Mouse (Mus musculus): ENCODE data around the gene Stat3.

The Stat3 gene

DNA sequence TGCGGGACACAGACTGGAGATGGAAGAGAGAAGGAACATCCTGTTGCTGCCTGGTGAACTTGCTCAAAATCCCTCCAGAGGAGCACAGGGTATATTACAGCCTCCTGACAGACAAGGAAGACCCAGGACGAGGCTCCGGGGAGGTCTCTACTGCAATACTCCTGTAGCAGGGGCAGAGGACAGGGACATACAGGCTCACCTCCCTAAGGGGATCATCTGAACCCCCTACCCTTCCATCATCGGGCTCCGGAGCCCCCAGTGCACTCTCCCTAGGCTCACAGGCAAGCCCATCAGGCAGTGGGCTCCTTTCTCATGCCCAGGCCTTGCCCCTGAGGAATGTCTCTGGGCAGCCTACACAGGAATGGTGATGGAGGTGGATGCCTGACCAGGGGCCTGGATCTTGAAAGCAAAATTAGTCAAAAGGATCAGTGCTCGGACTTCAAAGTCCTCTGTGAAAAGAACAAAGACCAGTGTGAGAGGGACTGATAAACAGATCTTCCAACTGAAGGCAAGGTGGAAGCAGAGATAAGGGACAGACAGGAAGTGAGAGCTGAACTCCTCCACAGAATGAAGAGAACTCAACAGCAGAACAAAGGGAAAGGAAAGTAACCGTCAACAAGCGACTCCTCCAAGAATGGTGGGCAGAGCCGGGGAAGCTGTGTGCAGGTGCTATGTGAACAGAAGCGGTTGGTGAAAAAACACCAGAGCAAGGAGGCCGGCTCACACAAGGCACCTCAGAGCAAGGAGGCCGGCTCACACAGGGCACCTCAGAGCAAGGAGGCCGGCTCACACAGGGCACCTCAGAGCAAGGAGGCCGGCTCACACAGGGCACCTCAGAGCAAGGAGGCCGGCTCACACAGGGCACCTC, 47.9 kb downstream of the Stat3 start:
- no peak for DNase-seq (ENCODE audit: low spot score in 2 of 2)

DNA sequence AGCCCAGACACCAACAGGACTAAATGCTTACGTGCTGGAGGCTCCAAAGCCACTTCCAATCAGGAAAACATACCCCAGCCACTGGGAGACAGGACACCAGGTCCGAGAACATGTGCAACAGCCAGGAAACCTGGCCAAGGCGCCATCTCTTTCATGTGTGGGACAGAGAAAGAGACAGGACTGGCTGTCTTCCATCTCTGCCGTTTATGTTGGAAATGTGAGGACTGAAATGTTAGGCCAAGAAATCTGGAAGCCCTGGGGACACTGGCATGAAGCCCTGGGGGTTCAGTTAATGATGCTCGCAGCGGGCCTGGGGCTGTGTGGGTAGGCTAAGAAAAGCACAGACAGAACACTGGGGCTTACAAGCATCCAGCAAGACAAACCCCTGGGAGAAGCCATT, 48.9 kb downstream of the Stat3 start:
- no peak for DNase-seq (ENCODE audit: low spot score in 2 of 2)

DNA sequence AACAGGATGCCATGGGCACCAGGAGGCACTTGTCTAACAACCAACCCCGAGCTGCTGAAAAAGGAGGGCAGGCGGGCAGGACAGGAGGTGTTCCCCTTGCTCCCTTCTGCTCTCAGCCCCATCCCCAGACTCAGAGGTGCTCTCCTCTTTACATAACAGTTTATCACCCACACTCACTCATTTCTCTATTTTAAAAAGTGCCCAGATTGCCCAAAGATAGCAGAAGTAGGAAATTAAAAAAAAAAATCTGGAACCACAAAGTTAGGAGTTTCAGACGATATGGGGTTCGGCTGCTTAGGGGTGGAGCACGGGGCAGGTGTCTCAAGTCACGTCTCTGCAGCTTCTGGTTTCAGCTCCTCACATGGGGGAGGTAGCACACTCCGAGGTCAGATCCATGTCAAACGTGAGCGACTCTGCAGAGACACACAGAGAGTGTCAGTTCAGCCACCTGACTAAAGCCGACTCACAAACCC, 51.0 kb downstream of the Stat3 start:
- DNase-seq (ENCODE audit: low spot score in 2 of 2) = no peak

DNA sequence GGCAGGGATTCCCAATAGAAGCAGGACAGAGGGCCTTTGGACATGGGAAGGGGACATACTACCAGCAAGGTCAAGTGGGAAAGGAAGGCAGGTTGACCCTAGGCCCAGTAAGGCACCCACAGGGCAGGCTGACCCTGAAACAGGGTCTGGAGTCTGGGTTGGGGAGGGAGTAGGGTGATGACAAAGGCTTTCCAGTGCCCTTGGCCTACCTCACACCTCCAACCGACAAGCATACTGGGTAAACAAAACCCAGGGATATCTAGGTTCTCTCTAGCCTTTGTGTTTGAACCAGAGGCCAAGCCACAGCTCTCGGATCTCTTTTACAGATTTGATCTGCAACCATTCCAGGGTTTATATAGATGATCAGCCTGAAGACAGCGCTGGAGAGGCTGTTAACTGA, 51.6 kb downstream of the Stat3 start:
- no peak for DNase-seq (ENCODE audit: low spot score in 2 of 2)

DNA sequence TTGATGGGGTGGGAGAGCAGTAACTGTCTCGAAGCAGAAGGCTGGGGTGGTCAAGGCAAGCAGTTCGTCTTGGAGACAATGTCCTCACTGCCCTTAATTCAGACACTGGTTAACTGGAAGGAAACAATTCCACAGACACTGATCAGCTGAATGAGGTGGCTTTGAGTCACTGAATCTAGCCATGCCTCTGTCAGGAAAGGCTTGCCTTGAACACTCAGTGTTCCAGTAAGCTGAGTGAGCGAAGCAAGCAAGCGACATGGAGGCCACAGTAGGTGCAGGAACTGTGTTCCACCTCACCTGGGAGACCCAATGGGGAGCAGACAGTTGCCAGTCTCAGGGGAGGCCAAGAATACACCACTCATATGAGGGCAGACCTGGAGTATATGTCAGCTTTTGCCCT, 52.1 kb downstream of the Stat3 start:
- no peak for DNase-seq (ENCODE audit: low spot score in 2 of 2)

DNA sequence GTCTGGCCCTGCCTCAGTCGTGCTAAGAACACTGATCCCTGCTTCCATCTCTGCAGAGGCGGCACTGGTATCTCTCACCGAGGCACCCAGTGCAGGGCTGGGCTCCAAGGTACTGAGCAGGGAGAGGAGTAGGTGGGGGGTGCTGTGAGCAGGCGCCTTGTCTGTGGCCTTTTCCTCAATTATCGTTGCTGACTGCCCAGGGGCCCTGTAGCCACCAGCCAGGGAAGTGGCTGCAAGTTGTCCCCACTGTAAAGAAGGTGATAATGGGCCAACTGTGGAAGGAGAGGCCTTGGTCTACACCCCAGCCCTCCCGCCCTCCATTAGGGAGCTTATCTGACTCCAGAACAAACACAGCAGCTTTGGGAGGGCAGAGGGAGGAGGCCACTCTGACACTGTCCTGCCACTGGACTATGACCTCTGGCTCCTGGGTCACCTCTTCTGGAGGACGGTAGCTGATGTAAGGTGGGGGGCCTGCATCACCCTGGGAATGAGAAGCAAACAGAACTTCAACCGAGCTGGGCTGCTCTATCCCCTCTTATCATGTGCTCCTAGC, 53.1 kb downstream of the Stat3 start:
- no peak for DNase-seq (ENCODE audit: low spot score in 2 of 2)

DNA sequence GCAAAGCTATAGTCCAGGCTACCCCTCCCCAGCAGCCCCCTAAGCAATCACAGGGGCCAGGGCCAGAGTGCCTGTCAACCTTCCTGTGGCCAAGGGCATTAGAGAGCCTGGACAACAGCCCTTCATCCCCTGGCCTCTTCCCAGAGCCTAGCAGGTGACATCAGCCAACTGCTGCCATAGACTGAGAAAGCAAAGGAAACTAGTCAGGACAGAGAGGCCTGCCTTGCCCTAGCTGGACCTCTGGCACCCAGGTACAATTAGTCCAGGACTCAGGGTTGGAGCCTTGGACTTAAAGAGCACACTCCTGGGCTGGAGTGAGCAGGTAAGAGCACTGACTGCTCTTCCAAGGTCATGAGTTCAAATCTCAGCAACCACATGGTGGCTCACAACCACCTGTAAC, 53.9 kb downstream of the Stat3 start:
- DNase-seq (ENCODE audit: low spot score in 2 of 2) = no peak

DNA sequence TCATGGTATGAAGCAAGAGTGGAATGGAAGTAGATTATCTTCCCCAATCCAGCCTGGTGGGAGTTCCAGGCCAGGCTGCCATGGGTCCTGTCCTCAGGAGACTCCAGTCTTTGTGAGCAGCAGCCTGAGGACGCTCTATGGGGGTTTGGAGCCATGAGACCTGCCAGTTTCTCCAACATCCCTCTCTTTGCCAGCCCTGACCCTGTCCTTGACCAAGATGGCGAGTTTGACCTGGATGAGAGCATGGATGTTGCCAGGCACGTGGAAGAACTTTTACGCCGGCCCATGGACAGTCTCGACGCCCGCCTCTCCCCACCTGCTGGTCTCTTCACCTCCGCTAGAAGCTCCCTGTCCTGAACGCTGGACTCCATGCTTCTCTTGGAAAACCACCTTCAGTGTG, 55.7 kb downstream of the Stat3 start:
- DNase-seq (ENCODE audit: low spot score in 2 of 2) = no peak

DNA sequence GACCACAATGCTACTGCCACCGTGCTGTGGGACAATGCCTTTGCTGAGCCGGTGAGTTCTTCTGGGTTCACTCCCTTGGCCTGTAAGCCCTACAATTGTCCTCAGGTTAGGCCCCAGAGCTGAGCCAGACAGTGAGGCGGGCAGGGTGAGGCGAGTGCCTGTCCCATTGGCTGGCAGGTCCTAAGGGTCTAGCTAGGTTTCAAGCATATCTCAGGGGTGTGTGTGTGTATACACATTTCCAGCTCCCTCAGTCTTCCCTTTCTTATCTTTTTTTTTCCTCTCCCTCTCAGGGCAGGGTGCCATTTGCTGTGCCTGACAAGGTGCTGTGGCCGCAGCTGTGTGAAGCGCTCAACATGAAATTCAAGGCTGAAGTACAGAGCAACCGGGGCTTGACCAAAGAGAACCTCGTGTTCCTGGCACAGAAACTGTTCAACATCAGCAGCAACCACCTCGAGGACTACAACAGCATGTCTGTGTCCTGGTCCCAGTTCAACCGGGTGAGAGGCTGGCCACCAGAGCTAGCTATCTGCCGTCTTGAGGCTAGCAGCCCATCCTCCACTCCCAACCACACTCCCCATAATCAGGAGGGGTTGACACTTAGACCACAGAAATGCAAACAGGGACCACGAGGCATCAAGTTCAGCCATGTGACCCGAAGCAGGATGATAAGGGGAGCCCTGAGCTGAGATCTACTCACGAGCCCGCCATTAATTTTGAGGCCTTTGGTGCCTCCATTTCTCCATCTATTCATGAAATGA, 59.8 kb downstream of the Stat3 start:
- DNase-seq (ENCODE audit: low spot score in 2 of 2) = no peak

DNA sequence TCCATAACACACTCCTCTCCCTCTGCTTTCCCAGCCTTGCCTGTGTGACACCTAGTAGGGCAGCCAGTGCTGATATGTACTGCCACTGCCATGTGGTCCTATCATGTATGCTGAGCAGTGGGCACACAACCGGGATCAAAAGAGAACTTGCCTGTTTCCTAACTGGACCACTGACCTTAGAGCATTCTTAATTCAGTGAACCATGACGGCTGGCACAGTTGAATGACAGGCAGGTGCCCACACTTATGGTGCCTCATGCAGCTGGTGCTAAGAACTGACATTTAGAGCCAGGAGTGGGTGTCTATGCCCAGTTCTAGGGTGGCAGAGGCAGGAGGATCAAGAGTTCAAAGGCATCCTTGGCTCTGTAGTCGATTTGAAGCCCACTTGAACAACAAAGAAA, 63.6 kb downstream of the Stat3 start:
- DNase-seq (ENCODE audit: low spot score in 2 of 2) = no peak

DNA sequence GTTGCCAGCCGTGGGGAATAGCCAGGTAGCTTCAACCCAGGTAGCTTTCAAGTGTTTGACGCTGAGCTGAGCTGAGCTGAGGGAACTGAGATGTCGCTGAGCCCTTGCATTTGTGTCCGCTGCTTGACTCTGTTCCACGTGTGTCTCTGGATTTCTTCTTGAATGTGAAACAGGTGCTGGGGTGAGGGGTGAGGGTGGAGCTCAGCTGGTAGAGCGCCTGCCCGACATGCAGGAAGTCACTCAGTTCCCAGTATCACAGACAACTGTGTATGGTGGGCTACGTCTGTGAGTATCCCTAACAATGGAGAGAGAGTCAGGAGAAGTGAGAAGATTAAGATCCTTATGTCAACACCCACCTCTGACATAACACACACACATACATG, 68.4 kb downstream of the Stat3 start:
- DNase-seq (ENCODE audit: low spot score in 2 of 2) = no peak

DNA sequence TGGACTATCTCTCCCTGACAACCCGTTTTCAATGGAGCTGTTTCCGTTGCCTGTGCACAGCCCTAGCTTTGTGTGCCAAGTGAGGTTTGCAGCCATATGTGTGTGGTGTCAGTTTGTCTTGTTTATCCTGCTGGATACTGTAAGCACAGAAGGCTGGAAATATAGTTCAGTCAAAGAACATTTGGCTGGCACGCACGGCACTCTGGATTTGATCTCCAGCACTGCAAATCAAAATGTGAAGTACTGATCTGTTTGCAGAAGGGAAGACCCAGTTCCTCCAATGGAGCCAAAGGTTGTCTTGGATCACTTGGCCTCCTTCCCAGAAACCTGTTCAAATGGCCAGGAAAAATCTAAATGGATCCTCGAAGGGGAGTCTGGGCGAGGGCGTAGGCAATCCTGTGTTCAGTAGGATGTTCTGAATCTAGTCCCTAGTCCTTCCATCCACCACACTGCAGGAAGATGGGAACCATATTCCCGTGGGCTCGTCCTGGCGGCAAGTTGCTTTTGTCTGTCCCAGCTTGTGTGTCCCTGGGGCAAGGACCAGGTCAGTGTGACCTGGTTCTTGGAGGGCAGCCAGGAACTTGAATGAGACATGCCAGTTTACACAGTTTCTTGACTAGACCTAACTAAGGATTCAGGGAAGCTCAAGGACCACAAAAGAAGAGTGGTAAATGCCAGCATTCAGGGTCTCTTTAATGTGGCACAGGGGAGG, 68.9 kb downstream of the Stat3 start:
- DNase-seq (ENCODE audit: low spot score in 2 of 2) = no peak

DNA sequence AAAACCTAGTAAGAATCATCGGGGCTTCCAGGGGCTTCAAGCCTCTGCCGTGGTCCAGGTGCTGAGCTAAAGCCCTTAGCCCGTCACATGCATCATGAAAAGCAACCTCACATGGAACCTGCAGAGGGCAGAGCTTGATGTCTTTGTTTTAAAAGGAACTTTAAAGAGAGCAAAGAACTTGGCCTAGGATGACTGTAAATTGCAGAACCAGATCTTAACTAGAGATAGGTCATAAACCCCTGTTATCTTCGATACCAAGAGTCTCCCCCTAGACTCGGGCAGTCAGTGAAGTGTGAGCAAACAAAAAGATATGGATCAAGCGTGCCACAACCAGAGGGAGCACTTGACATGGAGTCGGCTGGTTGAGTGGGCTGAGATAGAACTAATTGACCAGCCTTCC, 73.7 kb downstream of the Stat3 start:
- DNase-seq (ENCODE audit: low spot score in 2 of 2) = no peak

DNA sequence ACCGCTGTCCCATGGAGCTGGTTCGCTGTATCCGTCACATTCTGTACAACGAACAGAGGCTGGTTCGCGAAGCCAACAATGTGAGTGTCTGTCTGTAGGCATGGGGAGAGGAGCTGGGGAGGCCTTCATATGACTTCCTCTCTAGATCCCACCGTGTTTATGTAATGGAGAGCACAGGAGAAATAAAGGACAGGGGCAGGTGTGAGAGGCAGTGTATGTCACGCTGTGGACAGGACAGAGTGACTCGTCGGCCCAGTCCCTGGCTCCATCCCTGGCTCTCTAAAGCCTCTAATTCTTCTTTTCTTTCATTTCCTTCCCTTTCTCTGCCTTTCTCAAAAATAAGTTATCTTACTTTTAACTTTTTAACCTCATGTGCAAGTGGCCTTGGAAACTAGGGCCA, 76.2 kb downstream of the Stat3 start:
- DNase-seq (ENCODE audit: low spot score in 2 of 2) = no peak

DNA sequence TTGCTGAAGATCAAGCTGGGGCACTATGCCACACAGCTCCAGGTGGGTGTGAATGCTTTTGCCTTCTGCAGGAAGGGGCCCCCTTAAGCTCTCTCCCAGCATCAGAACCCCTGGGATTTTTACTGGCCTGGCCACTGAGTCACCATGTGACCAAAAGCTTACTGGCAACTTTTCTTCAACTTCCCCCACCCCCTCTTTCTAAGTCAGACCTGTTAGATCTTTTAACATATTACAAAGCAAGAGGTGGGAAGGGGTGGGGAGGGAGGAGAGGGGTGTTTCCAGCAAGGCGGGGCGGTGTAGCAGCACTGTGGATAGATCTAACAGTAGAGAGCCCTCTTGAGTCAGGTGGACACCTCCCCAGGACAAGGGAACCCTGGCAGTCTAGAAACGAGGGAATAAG, 77.5 kb downstream of the Stat3 start:
- no peak for DNase-seq (ENCODE audit: low spot score in 2 of 2)

DNA sequence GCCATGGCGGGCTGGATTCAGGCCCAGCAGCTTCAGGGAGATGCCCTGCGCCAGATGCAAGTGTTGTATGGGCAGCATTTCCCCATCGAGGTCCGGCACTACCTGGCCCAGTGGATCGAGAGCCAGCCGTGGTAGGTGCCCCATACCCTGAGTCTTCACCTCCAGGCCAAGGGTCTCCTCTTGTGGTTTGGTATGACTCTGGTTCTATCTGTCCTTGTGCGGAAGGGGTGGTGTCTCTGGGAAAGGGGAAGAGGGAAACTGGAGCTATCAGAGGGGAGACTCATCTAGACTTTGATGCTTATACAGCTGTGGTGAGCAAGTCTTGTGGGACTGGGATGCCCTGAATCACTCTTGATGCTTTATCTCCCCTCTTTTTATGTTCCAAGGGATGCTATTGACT, 78.0 kb downstream of the Stat3 start:
- DNase-seq (ENCODE audit: low spot score in 2 of 2) = no peak

DNA sequence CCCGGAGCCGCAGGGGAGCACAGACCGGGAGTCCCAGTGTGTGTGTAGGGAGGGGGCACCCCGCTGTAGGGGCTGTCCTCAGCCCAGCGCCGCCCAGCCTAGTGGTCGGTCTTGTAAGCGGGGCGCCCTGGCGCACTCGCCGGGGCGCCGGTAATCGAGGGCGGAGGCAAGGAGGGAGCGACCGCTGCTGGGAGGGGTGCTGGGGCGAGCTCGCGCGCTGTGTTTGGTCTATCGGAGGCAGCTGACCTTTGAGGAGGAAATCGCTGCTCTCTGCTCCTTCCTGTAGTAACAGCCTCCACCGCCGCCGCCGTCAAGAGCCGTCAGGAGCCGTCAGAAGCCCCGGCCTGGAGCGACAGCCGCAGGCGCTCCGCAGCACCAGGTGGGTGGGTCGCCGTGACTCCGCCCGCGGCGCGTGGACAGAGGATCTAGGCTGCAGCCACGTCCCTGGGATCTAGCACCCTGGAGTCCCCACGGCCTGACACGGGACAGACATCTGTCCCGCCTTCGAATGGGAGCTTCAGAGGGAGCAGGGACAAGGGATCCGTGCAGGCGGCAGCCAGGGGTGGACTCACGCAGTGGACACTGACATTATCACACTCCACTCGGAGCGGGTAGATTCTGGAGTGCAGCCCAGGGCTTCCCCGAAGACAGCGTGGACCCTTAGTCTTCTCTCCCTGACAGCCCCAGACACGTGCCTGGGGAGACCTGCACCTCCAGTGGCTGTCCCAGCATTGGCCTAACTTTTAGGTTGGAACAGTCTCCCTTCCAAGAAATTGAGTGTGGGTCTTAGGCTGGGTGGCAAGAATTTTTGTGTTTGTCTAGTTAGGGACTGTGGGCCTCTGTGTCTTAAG, 78.9 kb downstream of the Stat3 start:
- DNase-seq (ENCODE audit: low spot score in 2 of 2) = peak; percentile 30 to 42

DNA sequence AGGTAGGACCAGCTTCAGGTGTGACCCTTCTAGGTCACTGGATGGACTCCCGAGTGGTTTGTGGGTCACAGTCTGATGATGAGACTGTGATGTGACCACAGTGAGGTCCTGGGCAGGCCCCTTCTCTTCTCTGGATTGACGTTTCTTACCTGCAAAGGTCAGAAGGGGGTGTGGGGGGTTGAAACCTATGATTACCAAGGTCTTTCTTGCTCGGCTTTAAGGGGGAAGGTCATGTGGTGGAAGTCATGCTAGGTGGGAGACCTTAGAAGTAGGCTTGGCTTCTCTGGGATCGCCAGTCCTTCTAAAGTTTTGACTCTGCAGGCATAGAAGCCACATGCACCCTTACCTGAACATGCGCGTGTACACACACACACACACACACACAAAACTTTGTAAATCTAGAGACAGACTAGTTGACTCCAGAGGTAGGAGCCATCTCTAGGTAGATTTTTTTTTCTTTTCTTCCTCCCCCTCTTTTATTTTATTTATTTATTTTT, 79.7 kb downstream of the Stat3 start:
- no peak for DNase-seq (ENCODE audit: low spot score in 2 of 2)

DNA sequence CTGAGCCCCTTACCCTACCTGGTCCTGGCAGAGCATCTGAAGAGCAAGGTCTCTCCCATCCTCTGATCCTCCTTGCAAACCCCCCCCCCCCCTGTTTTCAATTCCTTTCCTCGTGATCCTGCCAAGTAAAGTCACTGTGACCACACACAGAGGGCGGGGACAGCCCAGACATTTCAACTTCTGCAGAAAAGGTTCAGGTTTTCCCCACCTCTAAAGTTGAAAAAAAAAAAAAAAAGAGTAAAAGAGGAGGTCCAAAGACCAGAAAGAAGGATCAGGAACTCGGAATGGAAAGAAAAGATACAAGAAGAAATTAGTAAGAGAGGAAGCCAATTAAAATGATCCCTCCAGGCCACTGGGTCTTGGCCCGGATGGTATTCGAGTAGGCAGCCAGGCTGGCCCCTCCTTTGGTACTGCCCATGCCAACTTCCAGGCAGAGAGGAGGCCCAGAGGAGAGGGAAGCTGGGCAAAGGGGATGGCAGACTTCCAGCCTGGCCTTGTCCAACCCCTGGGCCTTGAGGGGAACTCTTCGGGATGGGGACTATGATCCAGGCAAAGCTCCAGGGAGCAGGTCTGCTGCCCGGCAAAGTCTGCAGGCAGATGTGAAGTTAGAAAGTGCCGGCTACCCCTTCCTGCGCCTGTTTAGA, 80.3 kb downstream of the Stat3 start, which contains the start of gene Stat5a:
Stat5a (plus strand) TSS at position 417 of the 644 bp plus-strand sequence.
- DNase-seq (ENCODE audit: low spot score in 2 of 2) = peak; percentile 33 to 49

DNA sequence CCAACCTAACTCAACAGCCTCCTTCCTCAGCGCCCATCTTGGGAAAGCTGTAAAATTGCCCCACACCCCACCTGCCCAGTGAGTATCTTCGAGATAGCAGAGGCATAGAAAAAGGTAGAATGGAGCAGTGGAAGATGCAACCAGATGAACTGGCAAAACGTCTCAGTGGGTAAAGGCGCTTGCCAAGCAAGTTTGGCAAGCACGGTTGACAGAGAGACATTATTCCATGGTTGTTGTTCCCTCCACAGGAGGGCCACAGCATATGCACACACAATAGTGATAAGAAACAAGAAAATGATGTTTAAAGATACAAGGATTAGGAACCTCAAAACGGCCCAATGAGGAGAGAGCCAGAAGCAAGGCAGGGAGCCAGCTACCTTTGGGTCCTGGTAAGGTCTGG, 81.4 kb downstream of the Stat3 start:
- no peak for DNase-seq (ENCODE audit: low spot score in 2 of 2)

All from frontal cortex, postnatal 14 days (tissue).